Mouse (Mus musculus): ENCODE results near the gene Kcnt2. TPM values are rescaled to one million over a fixed set of nuclear protein-coding genes. Genes with fewer than 3 reads are reported as not detected.

The Kcnt2 gene
- polyA plus RNA-seq, 1 experiment from 2014 or later: 1.0 TPM

DNA sequence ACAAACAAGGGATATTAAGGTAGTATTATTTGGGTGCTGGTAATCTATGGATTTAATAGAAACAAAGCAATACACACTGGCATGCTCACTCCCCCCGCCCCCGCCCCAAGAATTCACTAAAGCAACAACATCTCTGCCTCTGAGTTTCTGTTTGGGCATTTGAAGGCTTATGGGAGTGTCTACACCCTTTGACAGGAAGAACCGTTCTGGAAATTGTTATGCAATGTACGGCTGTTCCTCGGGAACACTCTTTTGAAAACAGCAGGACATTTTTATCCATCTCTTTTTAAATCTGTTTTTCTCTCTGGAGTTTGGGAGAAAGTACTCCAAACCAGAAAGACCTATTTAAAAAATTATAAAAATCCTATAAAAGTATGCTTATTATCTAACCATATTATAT, 192.2 kb downstream of the Kcnt2 start:
- no peak overlapping the region for H3K9ac ChIP-seq
- no peaks in the 10 kb centered on the region for H3K27me3 ChIP-seq (replicated peaks)
- H3K27ac ChIP-seq (ENCODE audit: poor library complexity, severe bottlenecking): no peak overlapping the region
- no peaks in the 10 kb centered on the region for H3K36me3 ChIP-seq
- H3K4me2 ChIP-seq: no peak overlapping the region
- ATAC-seq (ENCODE audit: insufficient number of reproducible peaks, low FRiP score): no peak
- H3K4me1 ChIP-seq (replicated peaks): no peaks in the 10 kb centered on the region
- no peaks in the 10 kb centered on the region for H3K9me3 ChIP-seq (replicated peaks)
- 56% methylated on average over 5 of the region's 5 CpGs for whole genome bisulfite sequencing
- no peak overlapping the region for H3K4me3 ChIP-seq

DNA sequence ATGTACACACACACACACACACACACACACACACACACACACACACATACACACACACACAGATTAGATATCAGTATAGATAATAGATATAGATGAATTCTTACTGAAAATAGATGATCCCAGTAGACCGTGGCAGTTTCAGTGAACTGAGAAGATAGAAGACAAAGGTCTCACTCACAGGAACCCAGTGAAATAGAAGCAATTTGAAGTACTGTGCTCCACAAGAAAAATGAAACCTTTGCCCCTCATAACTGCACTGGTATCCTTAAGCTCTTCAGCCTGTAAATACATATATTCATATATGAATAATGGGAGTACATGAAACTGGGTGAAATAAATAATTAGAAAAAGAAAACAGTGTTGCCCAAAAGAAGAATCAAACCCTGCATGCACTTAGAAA, 197.9 kb downstream of the Kcnt2 start:
- no peaks in the 10 kb centered on the region for H3K36me3 ChIP-seq
- no peak overlapping the region for H3K9ac ChIP-seq
- WGBS: 74% methylated on average over 1 of the region's 1 CpGs
- H3K27me3 ChIP-seq (replicated peaks): no peaks in the 10 kb centered on the region
- no peaks in the 10 kb centered on the region for H3K9me3 ChIP-seq (replicated peaks)
- no peak for ATAC-seq (ENCODE audit: insufficient number of reproducible peaks, low FRiP score)
- no peak overlapping the region for H3K4me2 ChIP-seq
- no peak overlapping the region for H3K4me3 ChIP-seq
- H3K27ac ChIP-seq (ENCODE audit: poor library complexity, severe bottlenecking): no peak overlapping the region
- H3K4me1 ChIP-seq (replicated peaks): no peaks in the 10 kb centered on the region

DNA sequence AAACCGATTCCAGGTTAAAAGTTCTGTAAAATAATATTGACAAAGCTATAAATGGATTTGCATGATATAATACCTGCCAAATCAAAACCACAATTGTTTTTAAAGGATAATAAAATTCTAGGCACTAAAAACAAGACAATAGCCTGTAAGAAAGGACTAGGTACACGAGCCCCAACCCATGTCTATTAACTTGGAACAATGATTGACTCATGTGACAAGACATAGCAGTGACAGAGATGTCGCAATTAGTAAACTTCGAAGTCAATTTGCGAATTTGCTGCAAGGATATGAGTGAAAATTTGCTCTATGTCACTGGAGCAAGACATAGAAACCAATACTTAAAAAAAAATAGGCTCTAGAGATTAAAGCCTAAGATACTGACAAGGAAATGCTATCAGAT, 198.4 kb downstream of the Kcnt2 start:
- WGBS: 84% methylated on average over 5 of the region's 5 CpGs
- no peak for ATAC-seq (ENCODE audit: insufficient number of reproducible peaks, low FRiP score)
- H3K4me2 ChIP-seq: no peak overlapping the region
- no peak overlapping the region for H3K27ac ChIP-seq (ENCODE audit: poor library complexity, severe bottlenecking)
- no peaks in the 10 kb centered on the region for H3K36me3 ChIP-seq
- no peaks in the 10 kb centered on the region for H3K9me3 ChIP-seq (replicated peaks)
- H3K4me3 ChIP-seq: no peak overlapping the region
- H3K27me3 ChIP-seq (replicated peaks): no peaks in the 10 kb centered on the region
- H3K4me1 ChIP-seq (replicated peaks): no peaks in the 10 kb centered on the region
- no peak overlapping the region for H3K9ac ChIP-seq

DNA sequence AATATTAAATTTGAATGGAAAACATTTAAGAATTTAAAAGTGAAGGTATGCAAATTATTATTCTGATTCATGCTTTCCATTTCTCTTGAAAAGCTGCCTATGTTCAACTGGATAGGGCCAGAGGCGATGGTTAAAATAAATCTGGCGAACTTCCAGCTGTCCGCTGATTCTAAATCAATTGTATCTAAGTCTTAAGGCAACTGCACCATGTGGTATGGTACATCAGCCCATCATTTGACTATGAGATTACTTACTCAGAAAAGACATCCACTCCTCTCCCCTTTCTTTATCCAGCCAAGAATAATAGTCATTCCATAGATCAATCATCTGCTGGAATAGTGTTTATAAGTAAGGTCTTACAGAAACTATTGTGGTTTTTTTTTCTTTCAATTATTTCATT, 205.5 kb downstream of the Kcnt2 start:
- H3K4me3 ChIP-seq: no peak overlapping the region
- H3K4me2 ChIP-seq: no peak overlapping the region
- H3K4me1 ChIP-seq (replicated peaks): no peaks in the 10 kb centered on the region
- no peaks in the 10 kb centered on the region for H3K36me3 ChIP-seq
- H3K27me3 ChIP-seq (replicated peaks): no peaks in the 10 kb centered on the region
- no peaks in the 10 kb centered on the region for H3K9me3 ChIP-seq (replicated peaks)
- no peak overlapping the region for H3K9ac ChIP-seq
- no peak overlapping the region for H3K27ac ChIP-seq (ENCODE audit: poor library complexity, severe bottlenecking)
- no peak for ATAC-seq (ENCODE audit: insufficient number of reproducible peaks, low FRiP score)
- WGBS: 83% methylated on average over 3 of the region's 3 CpGs

DNA sequence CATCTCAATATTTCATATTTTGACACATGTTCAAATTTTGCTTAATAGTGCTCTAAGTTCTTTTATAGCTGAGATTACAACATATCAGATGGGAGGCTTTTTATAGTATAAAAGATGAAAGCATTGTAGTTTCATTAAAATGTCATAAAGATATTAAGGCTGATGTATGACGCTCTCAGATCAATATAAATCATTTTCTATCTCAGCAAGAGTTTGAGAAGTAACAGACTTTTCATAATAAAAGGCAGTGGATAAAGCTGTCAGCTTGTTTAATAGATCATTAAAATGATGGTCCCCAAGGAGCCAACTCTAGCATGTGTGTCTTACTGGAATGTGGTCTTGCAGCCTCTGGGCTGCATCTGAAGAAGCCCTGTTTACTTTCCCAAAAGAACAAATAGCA, 206.0 kb downstream of the Kcnt2 start:
- Histone ChIP-seq H3K4me2 (no peak overlapping the region), H3K9ac (no peak overlapping the region), H3K27me3 (replicated peaks) (no peaks in the 10 kb centered on the region), H3K9me3 (replicated peaks) (no peaks in the 10 kb centered on the region), H3K36me3 (no peaks in the 10 kb centered on the region), H3K27ac (ENCODE audit: poor library complexity, severe bottlenecking) (no peak overlapping the region), H3K4me3 (no peak overlapping the region), H3K4me1 (replicated peaks) (no peaks in the 10 kb centered on the region)
- no peak for ATAC-seq (ENCODE audit: insufficient number of reproducible peaks, low FRiP score)
- WGBS: 70% methylated on average over 1 of the region's 1 CpGs

DNA sequence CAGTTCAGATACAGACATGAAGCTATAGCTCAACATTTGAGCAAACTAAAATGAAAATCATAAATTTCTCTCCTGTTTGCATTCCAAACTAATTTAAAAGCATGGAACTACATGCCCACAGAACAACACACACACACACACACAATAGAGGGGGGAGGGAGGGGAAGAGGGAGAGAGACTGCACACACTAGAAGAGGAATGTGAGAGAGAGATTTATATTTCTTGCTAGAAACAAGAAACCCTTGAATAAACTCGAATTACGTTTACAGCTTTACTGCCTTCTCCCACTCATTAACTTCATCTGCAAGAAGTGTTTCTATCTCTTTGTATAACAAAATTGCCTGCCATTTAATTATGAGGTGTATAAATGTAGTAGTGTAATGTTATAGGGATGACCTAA, 209.9 kb downstream of the Kcnt2 start:
- no peak overlapping the region for H3K4me2 ChIP-seq
- H3K9ac ChIP-seq: no peak overlapping the region
- H3K4me1 ChIP-seq (replicated peaks): no peaks in the 10 kb centered on the region
- WGBS: 77% methylated on average over 2 of the region's 2 CpGs
- no peaks in the 10 kb centered on the region for H3K36me3 ChIP-seq
- ATAC-seq (ENCODE audit: insufficient number of reproducible peaks, low FRiP score): no peak
- no peaks in the 10 kb centered on the region for H3K9me3 ChIP-seq (replicated peaks)
- no peak overlapping the region for H3K4me3 ChIP-seq
- no peaks in the 10 kb centered on the region for H3K27me3 ChIP-seq (replicated peaks)
- no peak overlapping the region for H3K27ac ChIP-seq (ENCODE audit: poor library complexity, severe bottlenecking)

DNA sequence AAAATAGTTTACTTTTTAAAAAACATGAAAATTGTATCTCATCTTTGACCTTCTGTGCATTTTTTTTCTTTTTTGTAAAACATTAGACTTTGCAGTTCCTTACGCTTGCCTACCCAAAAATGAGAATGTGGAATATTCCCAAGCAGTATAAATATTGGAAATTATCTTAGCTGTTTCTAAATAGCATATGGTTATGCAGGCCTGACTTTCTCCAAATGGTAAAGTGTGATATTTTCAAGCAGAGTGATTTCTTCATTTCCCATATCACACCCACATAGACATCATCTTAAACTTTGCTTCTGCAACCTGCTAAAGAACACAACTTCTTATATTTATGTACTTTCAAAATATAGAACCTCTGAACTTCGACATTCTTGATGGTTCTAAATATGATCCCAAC, 210.9 kb downstream of the Kcnt2 start:
- Histone ChIP-seq H3K4me1 (replicated peaks) (no peaks in the 10 kb centered on the region), H3K4me3 (no peak overlapping the region), H3K4me2 (no peak overlapping the region), H3K27me3 (replicated peaks) (no peaks in the 10 kb centered on the region), H3K9me3 (replicated peaks) (no peaks in the 10 kb centered on the region), H3K27ac (ENCODE audit: poor library complexity, severe bottlenecking) (no peak overlapping the region), H3K36me3 (no peaks in the 10 kb centered on the region), H3K9ac (no peak overlapping the region)
- no peak for ATAC-seq (ENCODE audit: insufficient number of reproducible peaks, low FRiP score)
- 79% methylated on average over 2 of the region's 2 CpGs for WGBS

DNA sequence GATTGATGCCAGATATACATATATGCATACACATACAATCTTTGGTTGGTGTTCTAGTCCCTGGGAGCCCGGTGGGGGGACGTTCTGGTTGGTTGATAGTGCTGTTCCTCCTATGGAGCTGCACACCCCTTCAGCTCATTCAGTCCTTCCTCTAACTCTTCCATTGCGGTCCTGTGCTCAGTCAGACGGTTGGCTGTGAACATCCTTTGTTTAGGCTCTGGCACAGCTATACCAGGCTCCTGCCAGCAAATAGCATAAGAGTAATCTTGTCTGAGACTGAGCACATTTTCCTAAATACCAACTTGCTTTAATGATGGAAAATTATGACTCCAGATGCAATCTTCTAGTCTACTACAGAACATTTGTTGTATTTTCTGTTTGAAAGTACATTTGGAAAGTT, 222.4 kb downstream of the Kcnt2 start:
- ATAC-seq (ENCODE audit: insufficient number of reproducible peaks, low FRiP score): no peak
- no peaks in the 10 kb centered on the region for H3K4me1 ChIP-seq (replicated peaks)
- no peak overlapping the region for H3K4me2 ChIP-seq
- H3K9me3 ChIP-seq (replicated peaks): no peaks in the 10 kb centered on the region
- no peaks in the 10 kb centered on the region for H3K27me3 ChIP-seq (replicated peaks)
- no peak overlapping the region for H3K9ac ChIP-seq
- H3K4me3 ChIP-seq: no peak overlapping the region
- no peaks in the 10 kb centered on the region for H3K36me3 ChIP-seq
- no peak overlapping the region for H3K27ac ChIP-seq (ENCODE audit: poor library complexity, severe bottlenecking)
- 72% methylated on average over 4 of the region's 4 CpGs for WGBS

DNA sequence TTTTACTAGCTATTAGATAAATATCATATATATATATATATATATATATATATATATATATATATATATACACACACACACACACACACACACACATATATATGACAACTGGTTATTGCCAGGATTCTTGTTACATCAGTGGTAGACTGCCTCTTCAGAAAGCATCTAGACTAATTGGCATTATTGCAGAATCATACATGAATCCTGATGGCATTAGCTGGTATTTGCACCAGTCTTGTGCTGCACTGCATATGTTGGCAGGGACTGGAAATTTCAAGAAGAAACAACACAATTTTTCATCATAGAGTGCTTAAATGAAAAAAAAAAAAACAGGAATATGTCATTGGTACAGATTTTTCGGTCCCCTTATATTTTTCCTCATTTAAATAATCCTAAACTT, 223.6 kb downstream of the Kcnt2 start:
- 82% methylated on average over 1 of the region's 1 CpGs for WGBS
- Histone ChIP-seq H3K27ac (ENCODE audit: poor library complexity, severe bottlenecking) (no peak overlapping the region), H3K9me3 (replicated peaks) (no peaks in the 10 kb centered on the region), H3K4me1 (replicated peaks) (no peaks in the 10 kb centered on the region), H3K27me3 (replicated peaks) (no peaks in the 10 kb centered on the region), H3K4me3 (no peak overlapping the region), H3K4me2 (no peak overlapping the region), H3K36me3 (no peaks in the 10 kb centered on the region), H3K9ac (no peak overlapping the region)
- ATAC-seq (ENCODE audit: insufficient number of reproducible peaks, low FRiP score): no peak

DNA sequence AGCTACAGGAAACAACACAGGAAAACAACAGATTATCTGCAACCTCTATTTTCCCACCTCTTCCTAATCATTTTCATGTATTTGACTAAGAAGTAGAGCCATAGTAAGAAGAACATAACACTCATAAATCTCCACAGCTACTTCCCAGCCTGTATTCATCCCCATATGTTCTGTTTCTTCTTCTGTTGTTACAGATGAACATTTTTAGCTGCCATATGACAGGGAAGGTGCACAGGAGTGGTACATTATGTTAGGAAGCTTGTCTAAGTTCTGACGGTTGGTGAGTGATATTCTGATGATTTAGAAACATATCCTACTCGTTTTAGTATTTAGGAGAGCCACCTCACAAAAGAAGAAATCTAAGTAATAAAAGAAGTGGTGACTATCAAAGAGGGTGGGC, 231.0 kb downstream of the Kcnt2 start:
- 64% methylated on average over 2 of the region's 2 CpGs for WGBS
- Histone ChIP-seq H3K4me1 (replicated peaks) (no peaks in the 10 kb centered on the region), H3K27me3 (replicated peaks) (no peaks in the 10 kb centered on the region), H3K9ac (no peak overlapping the region), H3K4me3 (no peak overlapping the region), H3K36me3 (no peaks in the 10 kb centered on the region), H3K27ac (ENCODE audit: poor library complexity, severe bottlenecking) (no peak overlapping the region), H3K4me2 (no peak overlapping the region), H3K9me3 (replicated peaks) (no peaks in the 10 kb centered on the region)
- no peak for ATAC-seq (ENCODE audit: insufficient number of reproducible peaks, low FRiP score)

DNA sequence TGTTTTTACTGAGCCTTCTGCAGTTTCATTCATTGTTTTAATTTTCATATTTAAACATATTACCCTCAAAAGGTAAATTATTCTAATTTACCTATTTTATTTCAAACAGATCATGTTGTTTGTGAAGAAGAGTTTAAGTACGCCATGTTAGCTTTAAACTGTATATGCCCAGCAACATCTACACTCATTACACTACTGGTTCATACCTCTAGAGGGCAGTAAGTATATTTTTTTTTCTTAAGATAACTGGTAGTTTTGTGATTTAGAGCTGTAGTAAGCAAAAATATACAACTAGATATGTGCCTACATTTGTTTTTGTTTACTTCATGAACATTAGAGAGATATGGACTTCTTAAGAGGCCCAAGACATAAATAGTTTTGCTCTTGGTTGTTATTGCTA, 238.1 kb downstream of the Kcnt2 start:
- WGBS: 82% methylated on average over 1 of the region's 1 CpGs
- Histone ChIP-seq H3K4me2 (no peak overlapping the region), H3K4me3 (no peak overlapping the region), H3K9me3 (replicated peaks) (no peaks in the 10 kb centered on the region), H3K9ac (no peak overlapping the region), H3K4me1 (replicated peaks) (no peaks in the 10 kb centered on the region), H3K36me3 (no peaks in the 10 kb centered on the region), H3K27me3 (replicated peaks) (no peaks in the 10 kb centered on the region), H3K27ac (ENCODE audit: poor library complexity, severe bottlenecking) (no peak overlapping the region)
- no peak for ATAC-seq (ENCODE audit: insufficient number of reproducible peaks, low FRiP score)

DNA sequence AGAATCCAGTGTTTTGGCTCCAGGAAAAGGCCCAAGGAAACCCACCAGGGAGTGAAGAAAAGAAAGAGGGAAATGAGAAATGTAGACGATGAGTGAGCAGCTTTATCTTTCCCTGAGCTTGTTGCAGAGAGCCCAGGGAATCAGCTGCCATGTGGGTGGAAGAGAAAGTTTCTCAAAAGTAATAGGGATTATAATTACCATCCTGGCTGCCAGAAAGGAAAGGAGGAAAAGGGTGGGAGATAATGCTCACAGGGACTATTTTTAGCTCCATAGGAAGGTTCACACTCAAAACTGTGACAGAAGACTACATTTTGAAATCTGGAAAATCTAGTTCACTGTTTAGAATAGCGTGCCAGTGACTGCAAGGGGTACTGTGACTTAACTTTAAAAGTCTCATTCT, 243.9 kb downstream of the Kcnt2 start:
- H3K4me2 ChIP-seq: no peak overlapping the region
- peaks cover 5% of the 10 kb centered on the region for H3K4me1 ChIP-seq (replicated peaks)
- no peaks in the 10 kb centered on the region for H3K27me3 ChIP-seq (replicated peaks)
- no peak for ATAC-seq (ENCODE audit: insufficient number of reproducible peaks, low FRiP score)
- 16% methylated on average over 2 of the region's 2 CpGs for whole genome bisulfite sequencing
- no peak overlapping the region for H3K9ac ChIP-seq
- no peaks in the 10 kb centered on the region for H3K36me3 ChIP-seq
- no peak overlapping the region for H3K4me3 ChIP-seq
- H3K9me3 ChIP-seq (replicated peaks): no peaks in the 10 kb centered on the region
- H3K27ac ChIP-seq (ENCODE audit: poor library complexity, severe bottlenecking): no peak overlapping the region
